Mouse (Mus musculus) Muller cell, postnatal 12 days (primary cell): Measurements from ENCODE around the gene Rnf180.

Experiments used
- DNase-seq: peaks from one replicate; pipeline ENCODE4 v3.0.0-alpha.2; 2015; ENCODE audit errors: inconsistent ontology term

Rnf180 gene

GRCm38 (mm10) chr13:105132370-105132769 lies 162.2 kb downstream of the Rnf180 start:
- no peak for DNase-seq

GRCm38 (mm10) chr13:105130080-105130479 lies 164.5 kb downstream of the Rnf180 start:
- no peak for DNase-seq

GRCm38 (mm10) chr13:105122092-105122491 lies 172.5 kb downstream of the Rnf180 start:
- DNase-seq, result no peak

GRCm38 (mm10) chr13:105121617-105122016 lies 173.0 kb downstream of the Rnf180 start:
- no peak for DNase-seq

- no peak for DNase-seq
Measured at GRCm38 (mm10) chr13:105111599-105111998, 183.0 kb downstream of the Rnf180 start.

- no peak for DNase-seq
Measured at GRCm38 (mm10) chr13:105104385-105104784, 190.2 kb downstream of the Rnf180 start.

- no peak for DNase-seq
Measured at GRCm38 (mm10) chr13:105100705-105101104, 193.9 kb downstream of the Rnf180 start.

GRCm38 (mm10) chr13:105096316-105096715 lies 198.3 kb downstream of the Rnf180 start:
- no peak for DNase-seq

GRCm38 (mm10) chr13:105089276-105089675 lies 205.3 kb downstream of the Rnf180 start:
- no peak for DNase-seq

- DNase-seq, result no peak
Measured at GRCm38 (mm10) chr13:105081862-105082261, 212.8 kb downstream of the Rnf180 start, which contains the start of gene 4933425L06Rik. 4933425L06Rik (plus strand) TSS chr13:105082122.
